Mouse (Mus musculus): ENCODE measurements at regions not wholly inside any gene's neighbourhood (a gene's known extent, or its start where the extent isn't known, plus 50 kb on each side); places are given as distances from the start of the nearest gene placed in this dataset.

DNA sequence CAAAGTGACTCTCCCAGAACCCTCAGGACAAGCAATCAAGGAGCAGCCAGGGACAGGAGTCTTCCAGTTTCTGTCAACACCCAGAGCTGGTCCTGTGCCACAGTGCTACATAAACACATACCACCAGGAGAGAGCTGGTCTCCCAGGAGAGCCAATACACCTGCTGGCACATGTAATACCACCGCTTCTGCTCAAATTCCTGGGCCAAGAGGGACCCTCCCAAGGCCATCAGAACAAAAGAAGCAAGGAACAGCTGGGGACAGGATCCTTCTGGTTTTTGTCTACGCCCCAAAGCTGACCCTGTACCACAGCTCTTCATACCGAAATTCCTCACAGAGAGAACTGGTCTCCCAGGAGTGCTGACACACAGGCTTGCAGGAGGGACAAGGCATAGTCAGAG, 695.4 kb upstream of the Tbl1xr1 start:
- DNase-seq (ENCODE audit: low spot score), result no peak

DNA sequence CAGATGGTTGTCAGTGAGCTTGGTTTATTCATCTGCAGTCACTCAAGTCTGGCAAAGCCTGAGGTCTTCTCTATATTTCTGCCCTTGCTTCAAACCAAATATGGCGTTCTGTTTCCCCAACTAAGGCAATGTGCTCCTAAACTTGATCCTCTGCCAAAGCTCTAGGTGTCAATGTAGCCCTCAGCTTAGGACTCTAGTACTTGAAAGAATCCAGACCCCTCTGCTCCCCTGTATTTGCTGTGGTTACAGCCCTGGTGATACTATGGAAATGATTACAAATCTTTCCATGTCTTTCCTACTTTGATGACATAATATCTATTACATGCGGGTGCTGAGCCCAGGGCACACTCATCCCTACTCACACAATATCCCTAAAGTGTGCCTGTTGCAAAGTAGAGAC, 672.9 kb upstream of the Tbl1xr1 start:
- DNase-seq (ENCODE audit: low spot score), result no peak

DNA sequence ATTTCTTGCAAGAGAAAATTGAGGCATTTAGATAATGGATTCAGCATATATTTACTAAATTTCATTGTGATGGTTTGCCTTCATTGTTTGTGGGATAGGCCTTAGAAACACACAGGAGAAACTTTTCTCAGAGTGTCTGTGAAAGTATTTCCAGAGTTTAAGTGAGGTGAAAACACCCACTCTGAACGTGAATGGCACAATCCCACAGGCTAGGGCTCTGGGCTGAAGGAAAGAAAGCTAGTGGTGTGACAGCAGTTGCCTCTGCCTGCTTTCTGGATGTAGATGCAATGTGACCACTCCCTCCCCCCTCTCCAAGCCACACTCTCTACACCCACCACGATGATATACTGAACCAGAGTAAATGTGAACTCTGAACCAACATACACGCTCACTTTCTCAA, 672.4 kb upstream of the Tbl1xr1 start:
- DNase-seq (ENCODE audit: low spot score), result no peak

DNA sequence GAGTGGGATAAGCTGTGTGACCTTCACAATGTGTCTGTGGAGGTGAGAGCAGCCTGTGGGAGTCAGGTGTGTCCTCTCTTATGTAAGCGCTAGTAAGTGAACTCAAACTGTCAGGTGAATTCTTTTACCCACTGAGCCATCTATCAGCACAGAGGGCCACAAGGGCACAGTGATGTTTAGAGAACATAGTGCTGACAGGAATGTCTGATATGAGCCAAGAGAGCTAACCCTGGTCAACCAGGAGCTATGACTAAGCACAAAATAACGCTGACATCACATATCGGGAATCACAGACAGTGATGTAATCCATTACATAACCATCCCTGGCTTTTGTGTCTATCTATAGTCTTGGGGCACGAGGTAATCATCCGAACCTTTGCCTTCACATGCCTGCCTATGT, 669.4 kb upstream of the Tbl1xr1 start:
- DNase-seq (ENCODE audit: low spot score), result no peak

DNA sequence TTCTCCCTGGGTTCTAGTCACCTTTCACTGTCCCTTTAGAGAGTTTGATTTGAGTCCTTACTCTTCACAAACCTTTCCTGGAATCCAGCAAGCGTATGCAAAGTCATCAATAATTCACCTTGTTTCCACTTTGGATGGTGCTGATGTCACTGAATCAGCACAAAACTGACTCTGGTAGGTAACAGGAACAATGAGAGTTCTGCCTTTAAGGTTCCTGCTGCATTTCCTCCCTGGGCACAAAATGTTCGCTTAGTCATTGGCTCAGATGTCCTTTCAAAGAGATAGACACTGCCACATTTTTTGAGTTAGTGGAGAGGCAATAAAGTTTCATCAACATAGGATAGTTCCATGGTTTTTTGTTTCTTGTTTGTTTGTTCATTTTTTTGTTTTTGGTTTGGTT, 664.4 kb upstream of the Tbl1xr1 start:
- DNase-seq (ENCODE audit: low spot score), result no peak

DNA sequence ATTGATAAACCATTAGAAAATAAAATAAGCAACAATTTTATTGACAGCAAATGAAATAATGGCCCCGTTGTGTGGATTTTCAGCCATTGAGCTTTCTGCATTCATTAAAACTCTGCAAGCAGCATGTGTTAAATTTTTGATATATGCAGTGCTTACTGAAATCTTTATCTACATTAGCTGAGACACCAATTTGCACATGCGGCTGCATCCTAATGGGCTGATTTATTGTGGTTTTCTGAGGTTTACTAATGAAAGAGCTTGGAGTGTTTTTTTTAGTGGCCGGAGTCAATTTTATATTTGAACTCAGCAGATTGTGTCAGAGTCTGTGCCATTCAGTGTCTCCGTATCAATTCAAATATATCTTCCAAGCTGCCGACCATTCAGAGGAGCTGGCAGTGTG, 653.3 kb upstream of the Tbl1xr1 start:
- DNase-seq (ENCODE audit: low spot score), result no peak

DNA sequence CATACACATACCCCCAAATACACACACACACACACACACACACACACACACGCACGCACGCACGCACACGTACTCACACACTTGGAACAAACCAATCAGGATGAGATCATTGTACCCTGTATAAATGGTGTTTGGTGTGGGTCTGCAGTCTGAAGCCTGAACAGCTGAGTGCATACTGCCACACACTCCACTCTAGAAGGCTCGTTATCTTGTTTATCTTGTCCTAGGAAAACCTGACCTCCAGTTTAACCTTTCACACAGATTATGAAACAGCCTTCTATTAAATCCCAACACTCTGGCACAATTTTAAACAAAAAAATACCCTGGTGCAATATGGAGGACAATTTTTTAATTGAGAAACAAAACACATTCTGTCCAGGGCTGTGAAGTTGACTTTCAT, 649.9 kb upstream of the Tbl1xr1 start:
- peak; percentile 29 for DNase-seq (ENCODE audit: low spot score)

DNA sequence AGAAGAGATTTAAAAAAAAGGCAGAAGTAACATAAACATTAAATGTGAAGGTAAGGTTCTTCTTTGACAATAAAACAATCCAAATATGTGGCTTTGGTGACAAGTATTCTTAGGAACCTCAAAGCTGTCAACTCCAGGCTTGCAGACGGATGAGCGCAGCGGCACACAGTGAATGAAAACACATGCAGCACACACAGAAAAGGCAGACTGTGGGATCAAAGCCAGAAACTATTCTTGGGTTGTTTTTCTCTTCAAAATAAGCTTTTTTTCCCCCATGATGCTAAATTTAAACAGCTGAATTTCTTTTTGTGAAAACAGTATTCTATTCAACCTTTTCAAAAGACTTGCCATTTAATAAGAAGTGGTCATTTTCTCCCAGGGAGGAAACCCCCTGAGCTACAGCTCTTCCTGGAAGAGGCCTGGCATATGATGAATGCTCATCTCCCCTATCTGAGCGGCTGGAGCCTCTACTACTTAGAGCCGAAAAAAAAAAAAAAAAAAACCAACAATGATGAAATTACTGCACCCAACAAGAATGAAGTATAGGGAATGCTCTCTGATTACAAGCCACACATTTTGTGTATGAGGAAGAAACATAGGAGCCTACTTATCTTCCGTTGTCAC, 648.9 kb upstream of the Tbl1xr1 start:
- no peak for DNase-seq (ENCODE audit: low spot score)

DNA sequence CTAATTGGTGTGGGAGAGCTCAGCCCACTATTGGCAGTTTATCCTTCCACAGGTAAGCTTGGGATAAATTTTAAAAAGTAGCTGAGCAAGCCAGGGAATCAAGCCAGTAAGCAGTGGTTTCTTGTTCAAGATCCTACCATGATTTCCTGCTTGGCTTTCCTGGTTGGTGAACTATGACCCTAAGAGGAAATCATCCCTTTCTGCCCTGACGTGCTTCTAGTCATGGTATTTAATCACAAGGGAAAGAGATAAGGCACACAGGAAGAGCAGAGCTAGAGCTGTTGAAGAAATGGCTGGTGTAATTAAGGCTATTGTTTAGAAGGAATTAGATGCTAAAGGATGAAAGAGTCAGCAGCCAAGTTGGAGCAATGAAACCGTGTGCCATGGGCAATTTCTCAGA, 648.3 kb upstream of the Tbl1xr1 start:
- peak; percentile 38 for DNase-seq (ENCODE audit: low spot score)

DNA sequence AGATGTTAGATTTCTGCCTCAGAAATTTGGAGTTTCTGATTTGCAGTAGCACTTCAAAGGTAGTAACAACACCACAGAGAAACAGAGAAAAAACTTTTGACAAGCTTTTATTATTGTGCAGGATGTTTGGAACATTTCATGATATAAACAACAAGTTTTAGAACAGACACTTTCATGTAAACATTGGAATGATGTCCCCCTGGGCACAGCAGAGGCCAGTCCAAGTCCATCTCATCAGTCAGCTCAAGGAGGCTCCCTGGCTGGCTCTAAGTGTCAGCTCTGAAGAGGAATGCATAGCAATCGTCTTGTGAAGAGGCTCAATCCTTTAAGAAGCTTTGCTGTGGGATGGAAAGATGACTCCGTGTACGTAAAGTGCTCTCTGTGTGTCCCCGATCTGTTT, 612.2 kb upstream of the Tbl1xr1 start:
- no peak for DNase-seq (ENCODE audit: low spot score)

DNA sequence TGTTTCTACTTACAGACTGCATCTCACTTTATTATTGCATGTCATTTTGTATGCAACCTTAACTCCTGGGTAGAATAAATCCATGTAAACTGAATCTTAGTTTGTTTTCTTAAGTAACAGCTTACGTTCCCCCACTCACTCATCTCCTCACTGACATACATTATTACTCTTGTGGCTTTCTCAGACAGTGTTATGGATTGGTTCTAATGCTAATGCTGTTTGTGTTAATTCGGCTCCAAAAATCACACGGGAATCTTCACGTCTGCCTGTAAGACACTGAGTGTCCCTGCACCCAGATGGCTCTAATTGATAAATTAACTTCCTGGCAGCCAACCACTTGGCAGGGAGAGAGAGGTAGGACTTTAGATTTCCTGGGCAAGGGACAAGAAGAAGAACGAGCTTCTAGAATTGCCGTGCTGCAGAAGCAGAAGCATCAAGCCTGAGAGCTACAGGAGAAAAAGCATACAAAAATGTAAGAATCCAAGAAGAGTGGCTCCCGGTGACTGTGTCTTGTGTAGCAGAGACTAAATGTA, 610.3 kb upstream of the Tbl1xr1 start:
- DNase-seq (ENCODE audit: low spot score), result no peak

DNA sequence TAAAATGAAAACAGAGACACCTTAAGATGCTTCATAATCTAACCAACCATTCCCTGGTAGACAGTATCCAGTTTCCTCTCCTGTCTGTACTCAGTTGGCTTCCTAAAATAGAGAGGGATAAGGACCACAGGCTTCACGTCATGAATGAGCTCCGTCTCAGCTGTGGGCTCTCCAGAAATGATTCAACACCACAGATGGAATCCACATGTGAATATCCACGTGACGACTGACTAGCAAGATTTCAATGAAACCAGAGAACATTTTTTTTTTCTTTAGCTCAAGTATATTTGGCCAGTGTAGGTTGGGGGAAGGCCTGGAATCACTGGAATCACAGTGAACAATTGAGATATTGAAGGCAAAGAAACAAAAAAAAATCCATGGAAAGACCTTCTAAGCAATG, 599.1 kb upstream of the Tbl1xr1 start:
- DNase-seq (ENCODE audit: low spot score), result no peak

DNA sequence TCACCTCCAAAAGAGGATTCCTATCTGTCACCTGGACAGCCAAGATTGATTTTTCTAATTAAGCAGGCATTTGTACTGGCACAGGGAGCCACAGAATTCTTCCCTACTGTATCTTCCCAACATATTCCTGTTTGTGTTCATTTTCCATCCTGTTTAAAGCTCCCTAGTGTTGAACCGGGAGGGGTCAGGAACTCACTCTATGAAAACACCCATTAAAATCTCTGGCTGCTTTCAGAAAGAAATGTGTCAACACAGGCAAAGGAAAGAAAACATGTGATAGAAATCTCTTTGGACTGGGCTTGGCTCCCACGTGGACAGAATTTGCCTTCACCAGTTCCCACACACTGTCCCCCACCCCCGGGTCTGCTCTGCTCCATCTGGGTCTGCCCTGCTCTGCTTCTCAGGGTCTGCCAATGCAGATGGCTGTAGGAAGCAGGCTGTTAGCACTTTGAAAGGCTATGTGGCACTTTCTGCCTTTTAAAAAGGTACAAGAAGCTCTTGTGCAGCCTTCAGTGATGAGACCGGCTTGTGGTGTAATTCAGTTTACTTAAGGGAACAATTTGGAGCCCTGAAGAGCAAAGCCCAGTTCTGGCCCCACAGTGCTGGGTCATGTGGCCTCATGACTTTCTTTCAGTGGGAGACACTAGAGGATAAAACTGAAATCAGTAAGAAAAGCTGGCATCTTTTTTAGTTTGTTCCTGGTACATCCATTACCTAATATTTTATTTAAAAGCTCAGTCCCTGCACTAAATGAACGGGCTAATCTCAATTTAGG, 597.2 kb upstream of the Tbl1xr1 start:
- DNase-seq (ENCODE audit: low spot score), result peak; percentile 28

DNA sequence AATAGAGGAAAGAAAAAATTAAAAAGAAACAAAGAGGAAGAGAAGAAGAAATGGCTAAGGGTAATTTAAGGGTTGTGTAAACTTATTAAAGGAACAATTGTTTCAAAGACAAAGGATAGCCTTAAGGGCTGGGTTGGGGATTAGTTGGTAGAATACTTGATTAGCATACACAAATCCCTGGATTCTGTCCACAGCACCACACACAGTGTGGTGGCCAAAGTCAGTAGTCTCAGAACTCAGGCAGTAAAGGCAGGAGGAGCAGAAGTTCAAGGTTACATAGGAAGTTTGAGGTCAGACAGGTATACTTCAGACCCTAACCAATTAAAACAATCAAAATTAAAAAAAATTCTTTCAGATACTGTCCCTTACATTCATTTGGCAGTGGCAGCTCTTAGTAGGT, 596.6 kb upstream of the Tbl1xr1 start:
- no peak for DNase-seq (ENCODE audit: low spot score)

DNA sequence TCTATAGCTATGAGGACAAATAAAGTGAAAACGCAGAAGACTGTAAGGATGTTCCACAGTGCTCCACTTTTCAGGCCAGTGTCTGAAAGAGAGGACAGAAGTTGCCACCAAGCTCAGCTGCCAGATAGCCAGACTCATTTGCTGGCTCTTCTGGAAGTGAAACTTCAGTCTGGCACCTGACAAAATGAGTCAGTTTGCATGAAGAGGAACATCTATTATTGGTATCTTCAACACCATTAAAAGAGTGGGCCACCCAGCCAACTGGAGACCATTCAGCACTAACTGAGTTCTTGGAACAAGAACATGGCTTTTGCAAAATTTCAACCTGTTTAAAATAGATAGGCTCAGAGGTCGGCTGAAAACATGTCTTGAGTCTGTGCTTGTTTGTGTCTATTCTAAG, 592.4 kb upstream of the Tbl1xr1 start:
- no peak for DNase-seq (ENCODE audit: low spot score)

DNA sequence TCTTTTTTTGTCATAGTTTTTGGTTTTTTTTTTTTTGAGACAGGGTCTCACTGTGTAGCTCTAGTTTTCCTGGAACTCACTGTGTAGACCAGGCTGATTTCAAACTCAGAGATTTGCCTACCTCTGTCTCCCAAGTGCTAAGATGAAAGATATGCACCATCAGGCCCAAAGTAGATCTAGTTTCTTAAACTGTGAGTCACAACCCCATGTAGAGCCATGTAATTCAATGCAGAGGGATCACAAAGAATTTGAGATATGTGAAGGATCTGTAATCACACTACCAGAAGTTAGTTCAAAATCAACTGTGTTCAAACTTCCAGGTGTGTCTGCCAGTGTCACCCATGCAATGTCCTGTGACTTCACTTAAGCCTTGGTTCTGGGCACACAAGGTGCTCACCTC, 591.0 kb upstream of the Tbl1xr1 start:
- no peak for DNase-seq (ENCODE audit: low spot score)

DNA sequence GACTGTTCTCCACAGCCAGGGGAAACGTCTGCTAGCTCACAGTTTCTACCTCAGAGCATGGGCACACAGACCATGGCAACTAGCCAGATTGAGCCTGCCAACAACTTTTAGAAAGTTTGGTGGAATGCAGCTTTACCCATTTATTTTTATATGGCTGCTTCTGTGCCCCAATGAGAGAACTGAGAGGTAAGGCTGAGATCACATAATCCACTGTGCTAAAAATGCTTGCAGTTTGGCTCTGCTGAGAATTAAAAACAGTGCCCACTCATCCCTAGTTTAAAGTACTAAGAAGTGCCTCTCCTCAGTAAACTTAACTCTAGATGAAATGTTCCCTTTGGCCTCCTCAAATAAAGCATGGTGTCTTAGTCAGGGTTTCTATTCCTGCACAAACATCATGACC, 586.9 kb upstream of the Tbl1xr1 start:
- no peak for DNase-seq (ENCODE audit: low spot score)

DNA sequence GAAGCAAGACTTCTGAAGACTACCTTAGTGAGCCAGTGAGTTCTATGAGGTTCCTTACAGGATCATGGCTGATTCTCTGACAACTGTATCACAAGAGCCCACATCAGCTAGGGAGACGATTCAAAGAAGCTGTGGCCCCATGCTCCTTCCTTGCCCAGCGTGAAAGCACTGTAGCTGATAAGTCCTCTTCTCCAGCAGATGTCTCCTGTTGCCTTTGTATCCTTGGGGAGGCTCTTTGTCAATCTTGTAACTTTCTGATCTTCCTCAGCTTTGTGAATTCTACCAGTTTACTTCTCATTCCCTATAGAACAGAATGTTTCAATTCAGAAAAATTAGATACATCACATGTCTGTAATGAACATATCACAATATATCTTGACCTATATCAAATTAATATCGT, 584.0 kb upstream of the Tbl1xr1 start:
- DNase-seq (ENCODE audit: low spot score), result no peak

DNA sequence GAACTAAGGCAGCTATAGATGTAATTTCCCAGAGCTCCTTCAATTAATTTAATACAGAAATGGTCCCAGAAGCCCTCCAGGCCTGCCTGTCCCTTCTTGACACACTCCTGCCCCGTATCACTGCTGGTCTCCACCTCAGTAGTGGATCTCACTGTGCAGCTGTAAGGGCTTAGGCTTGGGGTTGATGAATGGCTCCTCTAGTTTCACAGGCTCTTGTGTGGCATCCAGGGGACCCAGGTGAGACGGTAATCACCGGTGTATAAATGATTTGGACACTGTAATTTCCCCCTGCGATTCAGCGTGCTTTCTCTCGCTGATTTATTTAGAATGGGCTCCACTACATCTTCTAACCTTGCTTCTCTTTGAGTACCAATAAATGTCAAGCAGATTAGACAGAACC, 583.1 kb upstream of the Tbl1xr1 start:
- DNase-seq (ENCODE audit: low spot score), result no peak

DNA sequence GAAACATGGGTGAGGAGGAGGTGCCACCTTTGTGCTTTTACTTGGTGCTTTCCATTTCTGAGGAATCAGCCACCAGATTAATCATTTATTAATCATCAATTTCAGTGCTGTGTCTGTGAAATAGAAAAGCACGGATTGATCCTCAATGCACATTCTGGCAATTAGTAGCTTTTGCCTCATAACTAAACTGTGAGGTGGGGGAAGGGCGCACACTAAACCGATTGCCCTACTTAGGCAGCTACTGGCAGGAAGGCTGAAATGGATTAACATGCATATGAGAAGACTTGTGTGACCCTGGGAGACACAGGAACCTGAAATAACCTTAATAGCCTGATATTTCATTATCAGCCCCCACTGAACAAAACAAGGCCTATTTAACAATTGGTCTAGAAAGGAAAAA, 581.5 kb upstream of the Tbl1xr1 start:
- DNase-seq (ENCODE audit: low spot score), result no peak

DNA sequence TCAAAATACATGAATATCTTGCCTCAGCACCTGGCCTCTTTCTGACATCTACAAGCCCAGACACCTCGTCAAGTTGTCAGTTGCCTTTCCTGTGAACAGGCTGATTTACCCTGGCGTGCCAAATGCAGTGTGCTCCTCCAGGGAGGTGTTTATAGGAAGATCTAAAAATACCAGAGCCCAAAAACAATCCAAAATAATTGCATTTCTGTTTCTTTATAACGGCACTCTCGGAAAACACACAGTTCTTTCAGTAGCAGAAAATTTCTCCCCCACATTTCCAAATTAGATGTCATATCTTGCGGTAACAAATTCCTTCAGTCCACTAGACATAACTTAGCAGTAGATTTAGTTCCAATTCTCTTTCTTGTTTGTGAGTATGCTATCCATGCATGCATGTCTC, 580.8 kb upstream of the Tbl1xr1 start:
- no peak for DNase-seq (ENCODE audit: low spot score)

DNA sequence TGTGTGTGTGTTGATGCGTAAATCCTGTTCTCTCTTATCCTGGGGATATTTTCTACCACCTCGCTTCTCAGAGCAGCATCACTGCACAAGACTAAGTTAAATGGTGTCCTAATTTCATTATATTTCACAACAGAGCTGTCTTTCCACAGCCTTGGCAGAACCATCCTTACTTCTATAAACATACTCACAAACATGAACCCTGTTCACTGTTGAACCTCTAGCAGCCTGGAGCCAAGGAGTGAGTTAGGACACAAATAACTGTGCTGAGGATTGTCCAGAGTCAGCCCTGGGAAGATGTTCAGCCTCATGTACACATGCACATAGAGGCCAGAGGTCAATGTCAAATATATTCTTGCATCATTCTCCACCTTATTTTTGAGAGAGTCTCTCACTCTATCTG, 580.3 kb upstream of the Tbl1xr1 start:
- DNase-seq (ENCODE audit: low spot score), result no peak

DNA sequence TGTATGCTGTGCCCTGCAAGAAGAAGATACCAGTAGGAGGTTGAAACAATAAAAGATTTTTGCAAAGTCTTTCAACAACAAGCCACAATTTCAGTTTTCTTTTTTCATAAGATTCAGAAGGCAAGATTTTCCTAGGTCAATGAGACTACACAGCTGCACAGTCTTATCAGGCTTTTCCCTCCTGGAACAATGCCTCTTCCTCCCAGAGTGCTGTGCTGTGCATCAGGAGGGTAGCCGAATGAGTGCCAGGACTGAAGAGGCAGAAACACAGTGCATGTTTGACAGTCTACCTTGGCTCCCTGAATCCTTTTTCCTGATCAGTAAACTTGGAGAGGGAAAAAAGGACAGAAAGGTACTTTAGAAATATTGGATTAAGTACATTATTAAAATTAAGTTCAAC, 579.4 kb upstream of the Tbl1xr1 start:
- no peak for DNase-seq (ENCODE audit: low spot score)

DNA sequence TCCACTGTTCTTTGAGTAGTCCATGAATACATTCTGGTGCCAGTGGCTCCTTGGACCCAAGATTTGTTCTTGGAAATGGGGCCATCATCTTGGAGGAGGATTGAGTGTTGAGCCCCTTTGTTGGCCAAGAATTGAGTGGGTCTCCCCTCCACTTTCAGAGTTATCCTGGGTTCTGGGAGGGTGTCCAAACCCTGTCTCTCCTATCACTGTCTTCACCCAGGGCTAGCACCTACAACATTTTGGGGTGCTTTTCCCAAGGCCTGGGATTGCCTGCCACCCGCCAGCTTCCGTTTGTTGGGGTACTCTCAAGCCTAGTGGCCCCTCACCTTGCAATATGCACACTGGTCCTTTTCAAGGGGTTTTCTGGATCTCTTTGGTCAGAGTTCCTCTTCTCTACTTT, 568.8 kb upstream of the Tbl1xr1 start:
- no peak for DNase-seq (ENCODE audit: low spot score)

All from yolk sac, embryonic 10.5 days (tissue).